Mouse (Mus musculus) liver, adult (tissue): ENCODE data around the gene Abhd16b.

Experiments used
- GATA4 ChIP-seq: IDR thresholded peaks from 2 replicates; pipeline ENCODE4 v1.6.1; 2014; ENCODE audit warnings: mild to moderate bottlenecking, low read length; ENCODE audit not compliant: insufficient replicate concordance

The Abhd16b gene

DNA sequence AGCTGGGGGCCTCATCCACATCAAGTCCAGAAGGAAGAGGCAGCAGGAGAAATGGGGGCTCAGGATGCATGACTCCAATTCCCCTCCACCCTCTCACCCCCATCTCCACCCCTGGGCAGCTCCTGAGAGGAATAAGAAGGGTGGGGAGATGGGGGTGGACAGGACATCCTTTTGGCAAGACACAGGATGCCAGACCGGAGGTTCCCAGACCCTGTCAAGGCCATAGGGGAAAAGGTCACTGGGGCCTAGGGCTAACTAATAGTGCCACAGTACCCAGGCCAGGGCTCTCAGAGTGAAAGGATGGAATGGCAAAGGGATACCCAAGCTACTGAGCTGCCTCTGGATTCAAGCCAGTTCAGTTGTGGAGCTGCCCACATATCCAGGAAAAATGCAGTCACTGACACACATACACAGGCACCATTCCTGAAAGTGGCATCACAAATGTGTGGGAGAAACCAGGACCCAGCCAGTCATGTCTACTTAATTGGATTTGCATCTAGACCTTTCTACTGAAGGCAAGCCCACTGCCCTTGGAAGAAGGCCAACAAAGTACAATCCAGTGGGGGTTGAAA lies 20.7 kb upstream of the Abhd16b start:
- TF ChIP-seq GATA4: no peak

- no peak for TF ChIP-seq GATA4
These were observed 9.9 kb upstream of the Abhd16b start for GRCm38 (mm10) chr2:181483120-181483519.

DNA sequence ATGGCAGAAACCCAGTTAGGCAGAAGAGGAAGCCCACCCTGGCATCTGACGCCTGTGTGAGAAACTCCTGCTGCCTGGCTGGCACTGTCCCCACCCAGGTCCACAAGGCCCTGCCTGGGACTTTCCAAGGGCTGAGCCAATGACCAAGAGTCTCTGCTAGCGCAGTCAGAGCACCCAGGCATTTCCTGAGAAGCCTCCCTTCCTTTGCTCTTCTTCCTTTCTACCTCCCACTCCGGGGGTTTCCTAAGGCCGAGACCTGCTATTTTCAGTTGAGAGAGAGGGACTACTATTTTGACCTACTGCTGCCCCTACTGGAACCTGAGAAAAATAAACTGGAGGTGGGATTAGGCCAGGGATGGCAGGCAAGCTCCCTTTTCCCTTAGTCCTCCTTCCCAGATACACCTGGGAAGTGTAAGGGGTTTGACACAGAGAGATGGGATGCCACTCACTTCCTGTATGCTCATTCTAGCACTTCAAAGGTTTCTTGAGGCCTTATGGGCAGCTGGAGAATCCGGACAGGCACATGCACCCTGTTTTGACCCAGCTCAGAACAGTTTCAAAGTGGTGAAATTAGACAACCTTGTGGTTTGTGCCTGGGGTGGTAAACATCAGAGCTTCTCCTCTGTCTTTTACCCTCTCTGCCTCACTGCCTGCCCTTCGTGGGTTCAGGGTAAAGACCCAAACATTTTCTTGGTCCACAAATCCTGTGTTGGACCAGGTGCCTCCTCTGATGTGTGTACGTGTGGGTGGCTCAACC lies 9.3 kb upstream of the Abhd16b start:
- TF ChIP-seq GATA4: no peak

DNA sequence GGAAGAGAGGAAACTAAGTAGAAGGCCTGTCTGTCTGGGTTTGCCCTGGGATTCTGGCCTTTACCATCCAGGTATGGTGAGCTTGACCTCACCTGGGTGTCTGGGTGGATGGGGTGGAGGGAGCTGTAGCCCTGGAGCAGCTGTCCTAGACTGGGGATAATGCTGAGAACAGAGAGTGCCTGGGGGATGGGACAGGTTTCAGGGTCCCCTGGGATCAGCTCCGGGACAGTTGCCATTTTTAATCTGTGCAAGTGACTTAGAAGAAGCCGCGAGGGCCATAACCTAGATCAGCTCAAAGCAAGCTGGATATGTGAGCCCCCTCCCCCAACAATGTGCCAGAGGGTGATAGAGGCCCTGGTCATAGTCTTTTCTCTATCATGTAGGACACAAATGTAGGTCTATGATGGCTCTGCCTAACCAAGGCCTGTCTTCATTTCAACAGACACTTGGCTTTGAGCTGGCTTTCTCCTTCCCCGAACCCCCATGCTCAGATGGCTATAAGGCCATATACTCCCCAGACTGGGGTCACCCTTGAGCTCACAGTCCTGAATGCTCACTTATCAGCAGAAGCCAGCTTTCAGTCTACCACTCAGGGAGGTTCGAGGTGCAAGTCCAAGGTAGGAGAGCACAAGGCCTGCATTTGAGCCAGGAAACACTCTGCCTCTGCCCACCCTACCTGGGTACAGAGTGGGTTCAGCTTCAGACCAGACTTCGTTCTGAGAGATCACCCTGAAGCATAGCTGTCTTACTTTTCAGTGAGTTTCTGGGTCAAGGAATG lies 8.4 kb upstream of the Abhd16b start:
- TF ChIP-seq GATA4: no peak

DNA sequence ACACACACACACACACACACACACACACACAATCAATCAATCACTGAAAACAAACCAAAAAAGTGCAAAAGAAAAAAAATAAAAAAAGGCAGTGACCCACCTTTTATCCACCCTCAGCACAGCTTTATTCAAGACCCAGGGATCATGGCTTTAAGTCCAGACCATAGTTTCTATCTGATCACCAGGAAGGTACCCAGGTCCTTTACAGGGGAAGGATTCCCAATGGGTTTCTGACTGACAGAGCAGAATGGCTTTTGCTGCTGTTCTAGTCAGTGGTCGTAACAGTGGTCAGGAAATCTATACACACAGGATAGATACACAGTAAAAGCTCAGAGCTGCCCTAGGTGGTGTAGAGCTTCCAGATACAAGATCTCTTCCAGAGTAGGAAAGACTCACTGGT lies 7.3 kb upstream of the Abhd16b start:
- TF ChIP-seq GATA4: no peak

GRCm38 (mm10) chr2:181487338-181488277 lies 5.4 kb upstream of the Abhd16b start:
- no peak for TF ChIP-seq GATA4

DNA sequence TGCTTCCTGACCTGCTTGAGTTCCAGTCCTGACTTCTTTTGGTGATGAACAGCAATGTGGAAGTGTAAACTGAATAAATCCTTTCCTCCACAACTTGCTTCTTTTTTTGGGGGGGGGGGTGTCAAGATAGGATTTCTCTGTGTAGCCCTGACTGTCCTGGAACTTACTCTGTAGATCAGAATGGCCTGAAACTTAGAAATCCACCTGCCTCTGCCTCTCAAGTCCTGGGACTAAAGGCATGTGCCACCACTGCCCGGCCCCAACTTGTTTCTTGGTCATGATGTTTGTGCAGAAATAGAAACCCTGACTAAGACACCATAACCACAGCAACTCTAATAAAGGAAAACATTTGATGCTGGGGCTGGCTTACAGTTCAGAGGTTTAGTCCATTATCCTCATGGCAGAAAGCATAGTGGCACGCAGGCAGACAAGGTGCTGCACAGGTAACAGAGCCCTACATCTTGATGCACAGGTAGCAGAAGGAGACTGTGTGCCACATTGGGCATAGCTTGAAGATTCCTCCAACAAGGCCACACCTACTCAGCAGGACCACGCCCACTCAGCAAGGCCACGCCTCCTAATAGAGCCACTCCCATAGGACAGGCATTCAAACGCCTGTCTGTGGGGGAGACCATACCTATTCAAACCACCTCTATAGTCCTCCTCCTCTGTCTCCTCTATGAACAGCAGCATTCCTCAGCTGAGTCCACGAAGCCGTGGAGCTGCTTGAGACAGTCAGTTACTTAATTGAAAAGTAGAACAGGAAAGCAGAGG lies 1.4 kb upstream of the Abhd16b start:
- no peak for TF ChIP-seq GATA4

- TF ChIP-seq GATA4: no peak
These were observed 800 bp upstream of the Abhd16b start for GRCm38 (mm10) chr2:181492206-181492605.

- TF ChIP-seq GATA4: no peak
These were observed 1.4 kb downstream of the Abhd16b start for GRCm38 (mm10) chr2:181494266-181494945.

DNA sequence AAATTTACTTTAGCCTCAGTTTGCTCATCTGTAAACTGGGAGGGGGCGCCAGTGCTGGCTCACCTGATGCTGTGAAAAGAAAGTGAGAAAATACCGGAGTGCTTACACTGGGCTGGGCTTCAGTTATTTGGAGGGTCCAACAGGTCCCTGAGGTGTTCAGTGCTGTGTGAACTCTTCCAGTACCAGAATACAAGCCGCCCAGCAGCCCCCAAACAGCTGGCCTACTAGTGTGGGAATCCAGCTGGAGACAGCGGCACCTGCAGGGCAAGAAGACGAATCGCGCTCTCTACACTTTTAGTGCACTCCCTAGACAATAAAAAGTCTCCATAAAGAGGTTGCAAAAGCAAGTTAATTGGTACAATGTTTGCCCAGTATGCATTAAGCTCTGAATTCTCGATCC lies 3.3 kb downstream of the Abhd16b start:
- TF ChIP-seq GATA4: no peak

DNA sequence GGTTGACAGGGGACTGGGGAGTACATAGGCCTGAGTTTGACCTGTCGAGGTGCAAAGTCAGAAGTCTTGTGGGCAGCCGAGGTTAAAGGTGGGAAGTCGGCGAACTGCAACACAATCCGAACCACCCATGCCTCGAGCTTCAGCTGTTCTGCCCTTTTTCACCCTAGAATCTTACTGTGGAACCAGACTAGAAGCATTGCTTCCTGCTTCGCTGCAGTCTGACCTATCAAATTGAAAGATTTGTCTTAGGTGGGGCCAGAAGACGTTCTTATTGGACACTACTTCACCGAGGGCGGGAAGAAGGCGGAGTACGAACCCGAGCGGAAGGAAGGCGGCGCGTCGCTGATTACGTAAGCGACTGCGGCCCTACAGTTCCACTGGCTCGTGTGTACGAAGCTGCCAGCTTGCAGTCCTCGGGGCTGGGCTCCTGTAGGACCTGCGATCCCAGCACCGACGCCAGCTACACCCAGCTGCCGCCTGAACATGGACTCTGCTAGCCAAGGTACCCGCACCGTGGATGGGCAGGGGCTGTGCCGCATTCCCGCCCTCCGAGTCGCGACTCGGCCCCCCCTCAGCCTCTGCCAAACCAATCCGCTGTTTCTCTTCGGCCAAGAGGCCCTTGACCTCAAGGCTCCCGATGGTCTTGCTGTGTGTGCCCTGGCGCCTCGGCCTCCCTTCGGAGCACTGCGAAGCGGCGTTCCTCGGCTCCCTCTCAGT lies 4.0 kb downstream of the Abhd16b start, which contains the start of gene Tpd52l2:
Gene Tpd52l2, plus strand, starts transcription at position 312 of the 717 bp plus-strand sequence.
- TF ChIP-seq GATA4: no peak

DNA sequence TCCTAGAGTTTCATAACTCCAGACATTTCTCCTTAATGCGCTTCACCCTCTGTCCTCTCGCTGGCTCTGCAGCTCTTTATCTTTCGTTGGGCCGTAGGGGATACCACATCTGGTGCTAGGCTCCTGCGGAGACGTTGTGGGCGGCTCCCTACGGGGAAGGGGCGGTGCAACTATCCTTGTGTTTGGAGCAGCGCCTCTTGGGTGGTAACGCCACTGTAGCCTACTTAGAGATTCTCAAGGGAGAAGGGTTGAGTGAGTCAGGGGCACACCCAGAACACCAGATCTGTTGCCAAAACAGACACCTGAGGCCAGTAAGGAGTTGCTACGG lies 4.5 kb downstream of the Abhd16b start:
- no peak for TF ChIP-seq GATA4

- TF ChIP-seq GATA4: no peak
These were observed 5.6 kb downstream of the Abhd16b start for GRCm38 (mm10) chr2:181498644-181499043.
